Mouse (Mus musculus) adrenal gland (tissue): ENCODE results near the gene Ano1.

Source experiments
- intact Hi-C: fragments of 180-260 bp; cut with DNase I; formaldehyde crosslinking; loops from one replicate; pipeline ENCODE4 v1.15.1; 2025

Ano1 gene

DNA sequence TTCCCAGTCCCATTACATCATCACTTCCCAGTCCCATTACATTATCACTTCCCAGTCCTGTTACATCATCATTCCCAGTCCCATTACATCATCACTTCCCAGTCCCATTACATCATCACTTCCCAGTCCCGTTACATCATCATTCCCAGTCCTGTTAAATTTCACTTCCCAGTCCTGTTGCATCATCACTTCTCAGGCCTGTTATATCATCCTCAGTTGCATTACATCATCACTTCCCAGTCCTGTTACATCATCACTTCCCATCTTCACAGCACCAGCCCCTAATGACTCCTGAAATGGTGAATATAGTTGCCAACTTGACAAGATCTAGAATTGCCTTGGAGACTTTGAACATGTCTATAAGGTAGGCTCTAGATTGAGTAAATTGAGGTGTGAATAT lies 17.1 kb upstream of the Ano1 start:
- intact Hi-C loops: no loop called here

DNA sequence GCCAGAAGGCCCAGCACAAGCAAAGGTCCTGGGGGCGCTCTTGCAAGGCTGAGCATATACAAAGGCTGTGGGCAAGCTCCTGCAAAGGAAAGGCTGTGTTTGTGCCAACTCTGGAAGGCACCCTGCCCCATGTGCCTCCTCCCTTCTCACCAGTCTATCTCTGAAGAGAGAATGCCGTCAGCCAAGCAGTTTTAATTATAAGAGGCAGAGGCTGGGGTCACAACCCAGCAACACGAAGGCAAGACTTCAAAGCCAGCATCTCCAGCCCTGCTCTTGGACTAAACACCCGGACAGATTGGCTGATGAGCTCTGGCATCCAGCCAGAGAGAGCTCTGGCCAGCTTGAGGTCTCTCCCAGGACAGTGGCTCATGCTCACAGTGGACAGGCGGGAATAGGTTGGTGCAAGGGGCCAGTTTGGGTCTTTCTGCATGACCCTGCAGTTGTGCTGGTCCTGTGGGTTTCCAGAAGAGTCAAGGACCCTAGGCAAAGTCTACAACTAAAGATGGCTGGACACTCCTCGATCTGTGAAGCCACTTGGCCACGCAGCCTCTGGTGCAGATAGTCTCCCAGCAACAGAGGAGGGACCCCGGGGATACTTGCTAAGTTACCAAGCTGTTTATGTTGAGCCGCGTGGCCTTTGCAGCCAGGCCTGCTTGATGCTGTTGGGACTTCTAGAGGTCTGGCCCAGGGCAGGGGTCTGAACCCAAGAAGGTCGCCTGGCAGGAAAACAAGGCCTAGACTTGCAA lies 12.9 kb upstream of the Ano1 start:
- intact Hi-C loops: no loop called here

DNA sequence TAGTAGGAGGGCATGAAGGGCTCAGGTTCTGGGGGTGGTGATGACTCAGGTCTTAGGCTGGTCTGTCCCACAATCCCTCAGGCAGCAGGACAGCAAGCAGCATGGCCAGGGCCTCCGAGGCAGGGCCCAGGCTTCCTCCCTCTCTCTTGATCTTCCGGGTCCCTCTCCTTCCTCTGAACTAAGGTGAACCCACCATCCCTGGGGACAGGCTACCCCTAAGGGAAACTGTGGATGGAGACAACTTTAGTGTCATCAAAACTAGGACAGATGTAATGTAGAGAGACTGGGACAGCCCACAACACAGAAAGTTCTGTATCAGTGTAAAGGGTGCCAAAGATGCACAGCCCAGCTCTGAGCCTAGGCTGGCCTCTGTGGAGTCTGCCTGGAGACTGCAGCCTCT lies 12.2 kb upstream of the Ano1 start:
- intact Hi-C loops: no loop called here

DNA sequence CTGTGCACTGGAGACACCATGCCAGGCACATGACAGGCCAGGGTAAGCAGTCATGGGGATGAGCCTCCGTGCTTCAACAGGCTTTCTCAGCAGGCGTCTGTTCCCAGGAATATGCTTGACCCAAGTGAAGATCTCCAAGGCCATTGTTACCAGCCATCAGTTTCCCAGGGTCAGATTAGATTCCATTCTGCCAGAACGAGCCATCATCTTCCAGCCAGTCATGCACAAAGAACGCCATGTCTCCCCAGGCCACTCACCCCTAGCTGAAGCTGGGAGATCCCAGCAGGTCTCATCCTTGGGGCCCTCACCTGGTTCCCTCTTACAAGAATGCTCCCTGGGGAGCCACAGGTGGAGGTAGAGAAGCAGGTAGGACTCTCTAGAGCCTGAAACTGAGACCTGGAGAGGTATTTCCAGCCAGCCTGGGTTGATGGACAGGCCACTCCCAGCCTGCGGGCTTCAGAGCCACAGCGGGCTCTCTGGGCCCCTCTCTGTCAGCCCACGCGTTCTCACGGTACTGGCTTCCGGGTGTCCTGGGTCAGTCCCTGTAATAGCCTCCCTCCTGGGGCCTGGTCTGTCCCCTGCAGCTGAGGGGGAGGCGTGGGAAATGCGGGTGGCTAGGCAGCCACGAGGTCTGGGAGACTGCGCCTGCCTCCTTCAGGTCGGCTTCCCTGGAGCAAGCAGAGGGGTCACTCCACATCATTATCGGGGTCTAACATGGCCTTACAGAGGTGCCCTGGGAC lies 10.9 kb upstream of the Ano1 start:
- intact Hi-C loops: no loop called here

DNA sequence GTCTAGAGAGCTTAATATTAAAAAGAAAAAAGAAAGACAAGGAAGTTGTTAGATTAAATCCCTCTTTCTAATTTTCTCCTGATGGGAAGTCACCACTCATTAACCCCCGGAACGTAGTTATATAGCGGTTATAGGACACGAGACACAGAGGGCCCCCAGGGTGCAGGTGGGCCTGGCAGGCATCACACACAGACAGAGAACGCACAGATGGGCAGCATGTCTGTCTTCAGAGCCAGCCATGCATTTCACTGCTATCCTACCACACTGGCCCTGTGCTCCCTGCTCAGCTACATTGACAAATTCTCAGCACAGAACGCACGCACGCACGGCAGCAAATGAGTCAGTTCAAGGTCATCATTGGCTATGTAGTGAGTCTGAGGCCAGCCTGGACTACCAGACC lies 8.5 kb upstream of the Ano1 start:
- intact Hi-C loops: no loop called here

GRCm38 (mm10) chr7:144759455-144759854 lies 7.7 kb upstream of the Ano1 start:
- intact Hi-C loops: no loop called here

DNA sequence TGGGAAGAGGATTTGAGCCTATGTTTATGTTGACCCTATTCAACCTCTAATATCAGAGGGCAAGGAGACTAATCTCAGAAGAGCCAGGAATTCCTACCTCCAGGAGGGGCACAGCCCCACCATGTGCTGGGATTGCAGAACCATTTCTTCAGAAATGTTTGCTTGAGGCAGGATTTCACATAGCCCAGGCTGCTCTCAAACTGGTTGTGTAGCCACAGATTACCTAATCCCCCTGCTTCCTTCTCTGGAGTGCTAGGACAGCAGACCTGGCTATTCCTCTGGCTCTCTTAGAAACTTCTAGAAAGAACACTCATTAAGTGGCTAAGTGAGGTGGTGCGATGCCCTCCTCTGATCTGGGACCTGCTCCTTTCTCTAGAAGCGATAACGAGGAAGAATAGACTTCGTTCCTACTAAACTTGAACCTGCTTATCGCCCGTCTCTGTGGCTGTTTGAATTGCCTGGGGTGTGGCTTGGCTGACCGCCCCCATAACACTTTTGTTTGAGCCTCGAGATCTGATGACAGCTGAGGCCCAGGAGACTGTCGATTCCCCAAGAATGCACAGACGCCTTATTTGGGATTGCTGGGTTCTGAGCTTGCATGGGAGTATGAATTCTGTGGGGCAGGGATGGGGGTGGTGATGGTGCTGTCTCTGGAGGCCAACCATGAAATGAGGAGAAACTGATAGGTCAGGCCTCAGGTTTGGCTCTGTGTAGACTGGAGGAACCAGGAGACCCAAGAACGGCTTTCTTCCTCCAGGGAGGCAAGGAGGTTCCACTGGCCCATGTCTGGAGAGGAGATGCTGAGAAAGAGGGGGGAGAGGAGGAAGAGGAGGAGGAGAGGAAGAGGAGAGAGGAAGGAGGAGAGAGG lies 4.0 kb upstream of the Ano1 start:
- intact Hi-C loops: no loop called here

- intact Hi-C loops: no loop called here
These were observed 2.9 kb upstream of the Ano1 start for GRCm38 (mm10) chr7:144754722-144755121.

GRCm38 (mm10) chr7:144753657-144754031 lies 1.9 kb upstream of the Ano1 start:
- intact Hi-C loops: no loop called here

DNA sequence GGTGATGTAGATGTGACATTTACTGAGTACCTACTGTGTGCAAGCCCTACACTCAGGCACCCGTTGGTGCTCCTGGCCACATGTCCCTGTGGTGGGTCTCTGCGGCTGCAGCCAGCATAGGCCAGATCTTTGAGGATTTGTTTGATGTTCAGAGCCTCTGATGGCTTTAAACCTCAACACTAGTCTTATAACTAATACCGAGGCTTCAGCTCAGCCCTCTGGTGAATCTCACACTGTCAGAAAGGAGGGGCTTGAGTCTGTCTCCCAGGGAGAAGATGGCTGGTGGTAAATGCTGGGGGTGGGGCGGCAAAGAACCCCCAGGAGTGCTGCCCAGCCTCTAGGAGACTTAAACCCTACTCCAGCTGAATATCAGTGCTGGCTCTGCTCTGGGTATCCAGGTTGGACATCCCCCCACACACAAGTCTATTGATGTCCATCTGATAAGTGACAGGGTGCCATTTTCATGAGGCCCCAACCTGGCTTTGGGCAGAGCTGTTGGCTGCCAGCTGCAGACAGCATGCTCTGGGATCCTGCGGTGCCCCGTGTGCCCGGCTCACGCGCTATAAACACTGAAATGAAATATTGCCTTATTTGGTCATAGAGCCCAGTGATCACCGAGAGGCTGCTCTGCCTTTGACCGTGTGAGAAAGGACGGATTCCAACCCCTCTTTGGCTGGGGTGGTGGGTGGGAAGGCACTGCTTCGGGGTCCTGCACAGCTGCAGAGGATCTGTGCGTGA lies 1.3 kb upstream of the Ano1 start:
- intact Hi-C loops: no loop called here

DNA sequence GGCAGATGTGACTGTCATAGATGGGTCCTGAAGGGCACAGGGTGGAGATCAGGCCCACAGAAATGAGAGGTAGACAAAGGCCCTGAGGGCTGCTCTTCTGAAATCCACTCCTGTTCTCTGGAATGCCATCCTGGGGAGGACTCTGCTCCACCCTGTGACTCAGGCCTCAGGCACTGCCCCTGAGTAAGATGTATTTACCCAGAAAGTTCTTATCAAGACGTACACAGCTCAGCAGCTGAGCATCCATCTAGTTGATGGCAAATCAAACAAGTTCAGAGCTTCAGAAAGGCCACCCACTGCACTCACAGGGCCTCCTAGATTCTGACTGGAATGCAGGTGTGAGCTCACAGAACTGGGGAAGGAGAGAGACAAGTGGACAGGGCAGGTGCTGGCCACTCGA lies 4.0 kb downstream of the Ano1 start:
- intact Hi-C loops: no loop called here

DNA sequence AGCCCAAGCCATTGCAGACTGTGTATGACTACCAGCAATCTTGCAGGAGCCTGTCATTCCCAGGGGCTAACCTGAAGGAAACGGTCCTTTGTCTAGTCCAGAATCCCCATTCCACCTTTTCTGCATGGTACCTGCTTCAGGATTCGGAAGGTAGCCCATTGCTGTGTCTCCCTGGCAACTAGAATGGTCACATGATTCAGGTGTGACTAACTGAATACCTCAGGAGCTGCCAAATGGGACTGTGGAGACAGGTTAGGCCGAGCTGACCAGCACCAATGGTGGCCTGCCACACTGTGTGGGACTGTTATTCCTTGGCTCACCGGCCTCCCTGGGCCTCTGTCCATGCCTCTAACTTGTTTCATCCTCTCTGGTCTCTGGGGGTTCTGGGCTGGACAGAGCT lies 5.3 kb downstream of the Ano1 start:
- intact Hi-C loops: no loop called here

GRCm38 (mm10) chr7:144743874-144744273 lies 7.9 kb downstream of the Ano1 start:
- intact Hi-C loops: no loop called here

DNA sequence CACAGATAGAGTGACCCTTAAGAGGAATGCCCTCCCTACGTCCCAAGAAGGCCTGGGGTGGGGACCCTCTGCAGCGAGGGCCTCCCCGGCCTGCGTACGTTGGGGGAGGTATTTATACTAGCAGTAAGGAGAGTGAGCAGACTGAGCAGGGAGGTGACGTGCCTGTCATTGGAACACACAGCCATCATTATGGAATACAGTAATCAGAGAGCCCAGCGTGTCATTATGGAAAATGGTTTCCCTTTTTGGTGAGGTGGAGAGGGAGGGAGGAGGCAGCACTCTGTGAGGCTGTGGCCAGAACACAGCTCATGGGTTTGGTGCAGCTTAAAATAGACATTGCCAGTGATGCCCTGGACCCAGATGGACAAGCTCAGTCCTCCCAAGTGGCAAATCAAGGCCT lies 11.1 kb downstream of the Ano1 start:
- intact Hi-C loops: no loop called here

GRCm38 (mm10) chr7:144739810-144740209 lies 12.0 kb downstream of the Ano1 start:
- intact Hi-C loops: no loop called here

DNA sequence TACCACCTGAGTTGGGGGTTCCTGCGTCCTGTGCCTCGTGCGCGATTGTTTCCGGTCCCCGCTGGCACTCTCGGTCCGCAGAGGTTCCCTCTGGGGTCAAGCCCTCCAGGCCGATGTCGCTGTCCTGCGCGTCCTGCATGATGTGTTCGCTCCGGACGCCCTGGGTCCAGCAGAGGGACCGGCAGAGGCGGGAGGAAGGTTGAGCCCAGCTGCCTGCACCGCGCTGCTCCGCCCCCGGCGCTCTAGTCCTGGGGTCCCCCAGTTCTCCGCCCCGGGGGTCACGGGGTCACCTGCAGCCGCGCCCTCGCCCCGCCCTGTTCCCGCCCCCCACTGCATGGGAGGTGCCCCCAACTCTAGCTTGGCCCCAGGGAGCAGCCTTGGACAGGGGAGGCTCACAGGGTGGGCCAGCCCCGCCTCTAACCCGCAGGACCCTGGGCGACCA lies 13.4 kb downstream of the Ano1 start:
- intact Hi-C loops: no loop called here

- intact Hi-C loops: no loop called here
These were observed 19.9 kb downstream of the Ano1 start for GRCm38 (mm10) chr7:144731897-144732291.

- intact Hi-C loops: no loop called here
These were observed 20.4 kb downstream of the Ano1 start for GRCm38 (mm10) chr7:144731182-144731896.

DNA sequence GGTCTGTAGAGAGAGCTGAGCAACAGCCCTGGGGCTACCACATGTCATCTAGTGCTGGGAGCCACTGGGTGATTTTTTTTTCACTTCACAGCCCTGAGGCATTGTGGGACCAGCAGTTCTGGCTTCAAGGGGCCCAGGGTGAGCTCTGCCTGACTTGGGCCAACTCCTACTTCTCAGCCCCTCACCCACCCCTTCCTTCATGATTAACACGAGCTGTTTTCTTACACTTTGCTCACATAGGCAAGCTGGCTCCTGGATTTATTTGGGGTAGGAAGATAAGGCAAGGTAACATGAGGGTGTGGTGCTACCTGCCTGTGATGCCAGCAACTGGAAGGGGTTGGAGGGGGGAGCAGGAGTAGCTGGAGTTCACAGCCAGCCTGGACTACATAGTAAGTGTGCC lies 27.5 kb downstream of the Ano1 start:
- intact Hi-C loops: no loop called here

GRCm38 (mm10) chr7:144719956-144720355 lies 31.8 kb downstream of the Ano1 start:
- intact Hi-C loops: no loop called here

- intact Hi-C loops: no loop called here
These were observed 34.0 kb downstream of the Ano1 start for GRCm38 (mm10) chr7:144717736-144718135.
